Mouse (Mus musculus): Measurements from ENCODE around the gene Ets1. TPM values are rescaled to one million over a fixed set of nuclear protein-coding genes. Genes with fewer than 3 reads are reported as not detected.

Gene Ets1
- total and polyA plus RNA-seq, 3 experiments, result 10.0 to 23.5 (median 19.8) TPM

DNA sequence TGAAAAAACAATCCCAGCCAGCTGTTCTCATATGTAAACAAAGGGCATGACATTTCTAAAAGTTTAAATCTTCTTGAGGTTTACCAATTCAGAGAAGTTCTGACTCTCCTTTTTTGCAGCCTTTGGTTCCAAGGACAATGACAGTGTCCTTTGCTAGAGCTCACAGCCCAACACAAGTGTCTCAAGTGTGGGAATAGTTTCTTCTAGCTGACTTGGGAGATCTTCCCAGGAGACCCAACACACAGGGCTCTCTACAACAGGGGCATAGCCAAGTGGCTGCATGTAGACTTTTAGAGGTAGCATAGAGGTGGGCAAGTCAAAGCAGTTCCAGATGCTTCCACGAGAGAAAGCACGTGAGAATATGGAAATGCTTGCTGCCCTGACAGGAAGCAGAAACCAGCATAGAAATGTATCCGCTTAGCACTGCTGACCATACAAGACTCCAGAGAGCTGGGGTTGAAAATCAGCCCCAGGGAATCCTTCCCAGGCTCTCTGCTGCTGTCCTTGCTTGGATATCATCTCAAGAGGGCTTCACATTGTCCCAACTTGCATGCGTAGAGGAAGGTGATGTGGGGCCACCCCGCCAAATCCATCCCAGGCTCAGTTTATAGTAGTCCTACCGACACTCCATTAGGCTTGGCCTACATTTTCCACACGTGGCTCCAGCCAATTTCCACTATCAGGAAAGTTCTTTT, 88.3 kb downstream of the Ets1 start:
- Histone ChIP-seq H3K27me3 (replicated peaks) (no peaks in the 10 kb centered on the region), H3K36me3 (replicated peaks in 1 of 2; ENCODE audit: control insufficient read depth in 1 of 2, insufficient read depth in 1 of 2, low read length in 1 of 2) (peaks cover 0 to 40% of the 10 kb centered on the region in 2 experiments), H3K4me2 (ENCODE audit: insufficient read depth, low read depth, poor library complexity, severe bottlenecking) (no peak overlapping the region), H3K79me2 (replicated peaks; ENCODE audit: control insufficient read depth, extremely low read depth, insufficient read depth, poor library complexity, severe bottlenecking) (no peaks in the 10 kb centered on the region), H3K9me3 (replicated peaks; ENCODE audit: low read length) (peaks cover 2% of the 10 kb centered on the region), H3K4me3 (replicated peaks in 1 of 3; ENCODE audit: low read depth in 2 of 3, low read length in 2 of 3, poor library complexity in 1 of 3) (no peak overlapping the region), H3K27ac (ENCODE audit: insufficient read depth, low read depth) (no peak overlapping the region), H3K9ac (ENCODE audit: insufficient read depth, low read depth) (no peak overlapping the region), H3K4me1 (ENCODE audit: control insufficient read depth in 1 of 2, insufficient read depth in 2 of 2) (peaks cover 6 to 93% of the 10 kb centered on the region in 2 experiments)
- no peak for TF ChIP-seq MAZ (IDR thresholded peaks at IDR 0.05; ENCODE audit: low read depth, low read length)
- no peak for TF ChIP-seq RCOR1 (conservative IDR thresholded peaks at IDR 0.05; ENCODE audit: low read depth, low read length)
- in situ Hi-C loops (cut with MboI; ENCODE audit: low pct_ligation_motif_present, low pct_unique_long_range_greater_than_20kb, low sequenced_read_pairs), result loop anchor here (25.0 kb wide), 1 partner anchor 213 kb away; no protein-coding TSS in a partner anchor
- no peak for DNase-seq (ENCODE audit: extremely low read depth)
- dilution Hi-C loops (cut with MboI; ENCODE audit: extremely low pct_ligation_motif_present, extremely low pct_unique_long_range_greater_than_20kb, low sequenced_read_pairs), result no loop called here

DNA sequence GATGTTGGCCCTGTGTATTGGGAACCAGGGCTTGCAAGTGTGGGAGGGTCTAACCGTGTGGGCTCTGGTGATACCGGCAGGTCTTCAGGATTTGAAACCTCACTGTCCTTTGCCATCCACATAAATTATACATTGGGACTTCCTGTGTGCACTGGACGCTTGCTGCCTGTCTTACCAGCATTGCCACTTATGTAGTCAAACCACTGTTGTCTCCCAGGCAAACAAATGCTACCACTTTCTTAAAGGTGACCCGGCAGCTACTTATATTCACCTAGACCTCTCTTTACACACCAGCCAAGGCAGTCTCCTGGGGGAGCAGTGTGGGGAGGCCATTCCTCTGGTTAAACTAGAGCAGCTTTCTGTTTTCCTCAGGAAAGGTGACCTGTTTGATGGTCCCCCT, 89.9 kb downstream of the Ets1 start:
- H3K27me3 ChIP-seq (replicated peaks), result no peaks in the 10 kb centered on the region
- H3K27ac ChIP-seq (ENCODE audit: insufficient read depth, low read depth), result no peak overlapping the region
- H3K9ac ChIP-seq (ENCODE audit: insufficient read depth, low read depth), result no peak overlapping the region
- no peak for DNase-seq (ENCODE audit: extremely low read depth)
- in situ Hi-C loops (cut with MboI; ENCODE audit: low pct_ligation_motif_present, low pct_unique_long_range_greater_than_20kb, low sequenced_read_pairs) (no loop called here), dilution Hi-C loops (cut with MboI; ENCODE audit: extremely low pct_ligation_motif_present, extremely low pct_unique_long_range_greater_than_20kb, low sequenced_read_pairs) (no loop called here)
- H3K4me2 ChIP-seq (ENCODE audit: insufficient read depth, low read depth, poor library complexity, severe bottlenecking), result no peak overlapping the region
- H3K79me2 ChIP-seq (replicated peaks; ENCODE audit: control insufficient read depth, extremely low read depth, insufficient read depth, poor library complexity, severe bottlenecking), result no peaks in the 10 kb centered on the region
- H3K4me3 ChIP-seq (replicated peaks in 1 of 3; ENCODE audit: low read depth in 2 of 3, low read length in 2 of 3, poor library complexity in 1 of 3), result no peak overlapping the region
- peaks cover 6 to 90% of the 10 kb centered on the region in 2 experiments; a peak in 3 of 4 replicates for H3K4me1 ChIP-seq (ENCODE audit: control insufficient read depth in 1 of 2, insufficient read depth in 2 of 2)
- H3K9me3 ChIP-seq (replicated peaks; ENCODE audit: low read length), result peaks cover 2% of the 10 kb centered on the region
- TF ChIP-seq JUND (conservative IDR thresholded peaks at IDR 0.05; ENCODE audit: low read depth, low read length) (no peak), TCF12 (IDR thresholded peaks at IDR 0.05; ENCODE audit: low read depth, low read length) (no peak), PAX5 (IDR thresholded peaks at IDR 0.05; ENCODE audit: low read length) (no peak), TBP (conservative IDR thresholded peaks at IDR 0.05; ENCODE audit: low read depth, low read length) (no peak), EP300 (IDR thresholded peaks at IDR 0.05; ENCODE audit: low read length) (no peak), ZMIZ1 (IDR thresholded peaks at IDR 0.05; ENCODE audit: low read depth, low read length) (no peak), ELF1 (IDR thresholded peaks at IDR 0.05; ENCODE audit: low read depth, low read length) (no peak), POLR2AphosphoS2 (IDR thresholded peaks at IDR 0.05; ENCODE audit: low read depth, low read length) (no peak), MYC (IDR thresholded peaks at IDR 0.05; ENCODE audit: low read depth, low read length) (no peak), USF2 (conservative IDR thresholded peaks at IDR 0.05; ENCODE audit: low read depth, low read length) (no peak), NRF1 (IDR thresholded peaks at IDR 0.05; ENCODE audit: low read depth, low read length) (no peak), SMC3 (IDR thresholded peaks at IDR 0.05; ENCODE audit: low read depth, low read length) (no peak), MAZ (IDR thresholded peaks at IDR 0.05; ENCODE audit: low read depth, low read length) (no peak)
- peaks cover 0 to 54% of the 10 kb centered on the region in 2 experiments for H3K36me3 ChIP-seq (replicated peaks in 1 of 2; ENCODE audit: control insufficient read depth in 1 of 2, insufficient read depth in 1 of 2, low read length in 1 of 2)

All from CH12.LX (cell line).